Mouse (Mus musculus) layer of hippocampus, postnatal 10 days (tissue): ENCODE data around the gene Zfp786. TPM values are rescaled to one million over a fixed set of nuclear protein-coding genes. Genes with fewer than 3 reads are reported as not detected.

Source experiments
- DNase-seq, 2 experiments: peaks; one replicate each; pipeline ENCODE4 v3.0.0; 2021; ENCODE audit warnings: low spot score in 2 of 2
- total RNA-seq, 2 experiments: library from RNA; stranded (reverse); gene quantifications; 2 replicates each; pipeline ENCODE4 v1.2.3; 2021

Zfp786 gene
- total RNA-seq, 2 experiments from 2014 or later, result 7.0 to 7.2 TPM

DNA sequence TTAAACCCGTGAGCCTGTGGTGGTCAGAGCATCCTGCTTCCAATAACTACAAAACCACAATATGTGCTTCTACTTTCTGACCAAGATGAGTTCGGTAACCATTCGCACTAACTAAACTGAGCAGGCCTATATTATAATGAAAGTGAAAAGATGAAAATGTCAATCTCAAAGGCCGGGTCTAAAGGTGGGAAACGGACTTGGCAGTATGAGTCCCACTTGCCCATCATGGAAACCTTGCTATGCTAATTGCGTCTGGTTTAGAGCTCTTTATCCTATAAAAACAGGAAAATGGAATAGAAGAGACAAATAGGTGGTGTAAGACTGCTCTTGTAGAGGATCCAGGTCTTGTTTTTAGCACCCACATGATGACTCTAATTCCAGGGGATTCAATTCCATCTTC lies 8.9 kb downstream of the Zfp786 start:
- DNase-seq, result no peak

DNA sequence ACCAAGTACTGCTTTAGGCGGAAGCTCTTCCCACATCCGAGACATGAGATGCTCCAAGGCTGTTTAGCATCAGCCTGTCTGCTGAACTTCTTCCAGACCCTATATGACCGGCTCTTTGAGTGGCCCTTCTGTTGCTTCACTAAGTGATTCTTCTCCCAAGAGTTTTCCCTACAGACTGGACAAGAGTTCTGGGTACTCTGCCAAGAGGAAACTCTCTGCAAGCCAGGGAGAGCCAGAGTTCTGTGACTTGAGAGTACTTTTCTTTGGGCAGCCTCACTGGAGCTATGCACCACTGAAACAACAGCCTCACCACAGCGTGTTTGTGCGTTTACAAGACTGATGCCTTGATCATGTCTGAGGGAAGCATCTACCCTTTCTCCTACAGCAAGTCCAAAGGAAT lies 9.4 kb downstream of the Zfp786 start:
- DNase-seq, result no peak

- DNase-seq, result peak; percentile 29 to 37
Measured at GRCm38 (mm10) chr6:47819626-47820325, 10.9 kb downstream of the Zfp786 start.

- DNase-seq, result no peak
Measured at GRCm38 (mm10) chr6:47818721-47819120, 11.9 kb downstream of the Zfp786 start.

- no peak for DNase-seq
Measured at GRCm38 (mm10) chr6:47816151-47816550, 14.5 kb downstream of the Zfp786 start.

- peak; percentile 95 to 98 for DNase-seq
Measured at GRCm38 (mm10) chr6:47813257-47813878, 17.3 kb downstream of the Zfp786 start, which contains the start of gene Pdia4. Pdia4 (minus strand) TSS chr6:47813430.

- no peak for DNase-seq
Measured at GRCm38 (mm10) chr6:47812271-47812915, 18.3 kb downstream of the Zfp786 start.

GRCm38 (mm10) chr6:47811324-47811723 lies 19.3 kb downstream of the Zfp786 start:
- no peak for DNase-seq

- DNase-seq, result no peak
Measured at GRCm38 (mm10) chr6:47810181-47810580, 20.5 kb downstream of the Zfp786 start.

DNA sequence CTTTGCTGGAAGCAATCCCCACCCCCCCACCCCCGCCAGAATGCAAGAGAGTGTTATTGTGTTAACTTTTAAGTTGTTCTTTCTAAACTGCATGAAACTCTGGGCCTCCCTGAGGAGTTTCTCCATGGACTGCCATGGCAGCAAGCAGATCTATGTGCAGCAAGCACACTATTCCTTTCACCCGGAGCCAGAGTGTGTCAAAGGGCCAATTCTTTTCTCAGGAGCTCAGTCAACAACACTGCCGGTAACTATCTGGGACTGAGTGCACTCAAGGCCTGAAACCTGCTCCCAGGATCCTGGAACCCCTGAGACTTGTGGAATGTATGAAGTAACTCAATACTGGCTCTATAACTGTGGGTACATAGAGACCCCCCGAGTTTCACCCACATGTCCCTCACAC lies 21.6 kb downstream of the Zfp786 start:
- DNase-seq, result no peak

GRCm38 (mm10) chr6:47808545-47808944 lies 22.1 kb downstream of the Zfp786 start:
- no peak for DNase-seq

DNA sequence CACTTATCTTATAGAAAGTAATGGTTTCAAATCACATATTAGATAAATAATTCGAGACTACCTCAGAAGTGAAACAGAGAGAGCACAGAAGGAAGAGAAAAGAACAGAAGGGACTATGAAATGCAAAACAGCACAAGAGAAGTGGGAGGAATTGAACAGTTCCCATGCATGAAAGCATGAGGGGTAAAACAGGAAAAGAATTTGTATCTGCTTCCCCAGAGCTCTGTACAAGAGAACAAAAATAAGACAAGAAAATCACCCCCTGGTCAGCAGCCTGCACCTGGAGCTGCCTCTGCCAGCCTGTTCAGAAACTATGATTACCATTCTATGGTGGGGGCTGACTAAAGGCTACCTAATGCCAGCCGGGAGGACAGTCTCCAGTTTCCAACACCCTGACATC lies 23.2 kb downstream of the Zfp786 start:
- DNase-seq, result no peak

GRCm38 (mm10) chr6:47805520-47805919 lies 25.1 kb downstream of the Zfp786 start:
- DNase-seq, result no peak

DNA sequence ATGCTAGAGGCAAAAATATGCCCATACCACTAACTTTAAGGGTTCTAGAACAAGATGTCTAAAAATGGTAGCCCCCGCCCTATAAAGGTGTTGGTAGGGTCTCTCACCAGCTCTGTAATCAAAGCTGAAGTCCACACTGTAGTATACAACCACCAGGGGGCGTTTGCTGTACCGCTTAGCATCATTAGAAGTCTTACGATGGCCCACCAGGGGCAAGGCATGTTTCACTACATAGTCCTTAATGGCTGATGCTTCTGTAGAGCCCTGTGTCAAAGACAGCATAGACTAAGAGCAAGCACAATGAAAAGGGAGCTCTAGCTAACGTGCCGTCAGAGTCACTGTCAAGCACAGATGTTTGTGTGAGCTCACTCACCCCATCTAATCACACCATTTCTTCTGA lies 31.6 kb downstream of the Zfp786 start:
- DNase-seq, result peak; percentile 37 to 55

DNA sequence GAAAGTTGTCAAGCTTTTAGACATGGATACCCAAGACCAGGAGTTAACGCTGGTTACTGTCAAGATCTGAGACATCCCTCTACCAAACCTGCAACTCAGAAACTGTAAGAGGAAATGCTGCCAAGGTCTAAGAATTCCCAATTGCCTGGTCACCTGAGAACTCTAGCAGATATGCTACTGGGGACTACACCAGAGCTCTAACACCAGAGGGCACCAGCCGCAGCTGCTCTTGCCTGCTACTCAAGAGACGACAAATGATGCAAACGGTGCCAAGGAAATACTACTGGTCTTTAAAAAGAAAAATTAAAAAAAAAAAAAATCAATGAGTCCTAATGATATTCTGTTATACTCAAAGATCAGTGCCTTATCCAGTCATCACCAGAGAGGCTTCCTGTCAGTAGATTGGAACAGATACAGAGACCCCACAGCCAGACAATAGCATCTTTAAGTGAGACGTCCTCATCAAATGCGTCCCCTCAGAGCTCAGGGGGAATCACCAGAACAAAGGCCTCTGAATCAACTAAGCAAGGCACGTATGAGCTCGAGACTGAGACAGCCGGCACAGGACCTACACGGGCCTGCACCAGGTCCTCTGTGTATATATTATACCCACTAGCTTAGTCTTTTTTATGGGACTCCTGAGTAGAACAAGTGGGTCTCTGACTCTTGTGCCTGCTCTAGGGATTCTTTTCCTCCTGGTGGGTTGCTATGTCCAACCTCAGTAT lies 36.4 kb downstream of the Zfp786 start:
- DNase-seq, result peak in 1 of 2 experiments; percentile 44

DNA sequence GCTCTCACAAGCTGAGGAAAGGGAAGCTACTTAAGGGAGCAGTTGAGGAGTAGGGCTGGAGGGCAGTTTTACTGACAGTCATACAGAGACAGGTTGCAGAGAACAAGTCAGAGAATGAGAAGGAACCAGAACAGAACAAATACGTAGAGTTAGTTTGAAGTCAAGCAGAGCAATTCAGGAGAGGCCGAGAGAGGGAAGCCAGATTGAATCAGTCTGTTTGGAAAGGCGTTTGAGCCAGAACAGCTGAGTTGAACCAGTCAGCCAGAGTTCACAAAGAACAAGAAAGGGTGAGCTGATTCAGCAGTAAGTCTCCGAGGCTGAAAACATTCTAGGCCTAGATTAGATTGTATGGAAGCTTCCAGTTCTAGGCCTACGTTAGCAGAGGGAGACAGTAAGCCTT lies 37.4 kb downstream of the Zfp786 start:
- DNase-seq, result no peak

GRCm38 (mm10) chr6:47792533-47792932 lies 38.1 kb downstream of the Zfp786 start:
- DNase-seq, result no peak

DNA sequence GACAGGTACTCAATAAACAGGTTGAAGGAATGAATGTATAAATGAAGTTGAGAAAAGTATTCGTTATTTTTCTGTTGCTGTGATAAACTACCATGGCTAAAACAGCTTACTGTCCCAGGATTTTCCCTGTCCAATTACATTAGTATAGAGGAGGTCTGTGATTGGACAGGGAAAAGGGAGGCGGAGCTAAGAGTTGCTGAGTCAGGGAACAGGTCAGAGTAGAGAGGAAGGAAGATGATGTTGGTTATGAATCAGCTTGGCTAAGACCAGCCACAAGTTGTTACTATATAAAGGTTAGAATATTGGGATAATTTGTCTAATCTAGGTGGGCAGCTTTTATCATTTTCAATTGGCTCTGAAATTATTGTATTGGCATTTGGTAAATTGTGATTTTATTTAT lies 39.9 kb downstream of the Zfp786 start:
- no peak for DNase-seq

DNA sequence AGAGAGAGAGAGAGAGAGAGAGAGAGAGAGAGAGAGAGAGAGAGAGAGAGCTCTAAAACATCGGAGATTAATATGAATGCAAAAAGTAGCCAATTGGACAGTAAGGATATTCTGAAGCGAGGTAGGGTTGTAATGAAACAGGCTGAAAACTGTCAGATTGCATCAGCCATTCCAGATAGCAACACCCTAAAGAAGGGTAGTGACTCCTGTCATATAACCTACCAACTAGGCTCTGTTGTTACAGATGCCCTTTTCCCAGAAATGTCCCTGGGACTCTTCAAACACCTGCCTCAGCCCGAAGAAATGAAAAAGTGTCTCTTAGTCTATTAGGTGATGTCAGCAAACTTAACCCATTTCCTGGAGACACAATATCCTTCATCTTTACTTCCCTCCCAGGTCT lies 41.8 kb downstream of the Zfp786 start:
- no peak for DNase-seq

DNA sequence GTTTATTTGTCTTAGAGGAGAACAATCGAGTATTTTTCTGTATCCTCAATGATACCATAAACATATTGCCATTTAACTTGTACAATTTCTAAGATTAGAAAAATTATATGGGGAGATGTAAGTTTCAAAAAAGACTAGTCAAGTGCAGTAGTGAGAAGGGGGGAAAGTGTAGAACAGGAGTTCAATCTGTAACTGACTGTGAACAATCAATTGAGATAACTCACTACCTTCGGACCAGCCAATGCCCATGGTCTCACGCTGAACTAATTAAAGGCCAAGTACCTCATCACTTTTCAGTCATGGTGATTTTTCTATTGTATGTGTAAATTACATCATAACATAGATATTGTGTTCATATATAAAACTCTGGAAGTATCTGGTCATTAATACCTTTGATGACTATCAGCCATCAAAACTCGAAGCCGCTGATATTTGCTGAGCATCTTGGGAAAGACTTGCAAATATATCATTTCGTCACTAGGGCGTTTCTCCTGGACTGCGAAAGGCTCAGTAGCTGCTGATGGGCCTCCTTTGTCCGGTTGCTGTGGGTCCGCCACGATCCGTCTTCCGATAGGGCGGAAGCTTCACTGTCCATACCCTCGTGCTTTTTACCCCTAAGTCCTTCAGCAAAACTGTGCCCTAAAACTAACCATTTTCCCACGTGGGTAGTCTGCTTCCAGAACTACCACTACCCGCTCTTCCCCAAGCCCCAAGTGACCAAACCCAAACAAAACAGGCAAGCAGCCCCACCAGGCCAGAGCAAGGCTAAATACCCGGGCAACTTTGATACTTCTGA lies 42.5 kb downstream of the Zfp786 start:
- DNase-seq, result peak; percentile 77 to 82
